Comparison of ENCODE assay signal across 30 mouse cellular contexts in the genomic region with DNA sequence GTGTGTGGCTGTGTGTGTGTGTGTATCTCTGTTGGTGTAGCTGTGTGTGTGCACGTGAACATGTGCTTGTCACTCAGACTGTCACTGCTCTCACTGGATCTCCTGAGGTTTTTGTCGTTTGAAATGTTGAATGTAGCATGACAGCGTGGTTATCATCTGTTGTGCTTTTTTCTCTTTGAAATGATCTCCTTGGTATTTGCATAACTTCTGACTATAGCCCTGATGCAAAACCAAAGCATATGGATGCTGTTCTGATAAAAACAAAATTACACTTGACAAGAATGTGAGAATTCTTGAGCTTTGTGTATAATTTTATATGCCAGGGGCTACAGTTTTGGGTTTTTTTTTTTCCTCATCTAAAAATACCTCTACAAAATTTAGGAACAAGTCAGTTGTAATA. TPM values are rescaled to one million over a fixed set of nuclear protein-coding genes. Genes with fewer than 3 reads are reported as not detected.
DNase-seq lines count a peak whose midpoint lies in the region; ATAC-seq and TF ChIP-seq lines count a peak whose summit lies in the region.
"Had no signal": no experiment of that assay in that cellular context is flagged by ENCODE, and none has a peak within 500 bp of the region (broad histone marks: within the 10 kb centered on the region; RNA-seq: fewer than 3 reads in every experiment).

No protein-coding gene starts in this region.

- no peak for TF ChIP-seq CTCF in intestine, postnatal 0 days (IDR thresholded peaks at IDR 0.05; ENCODE audit: low read depth)
- no peak for TF ChIP-seq CTCF in cortical plate, adult 2 months (IDR thresholded peaks at IDR 0.05; ENCODE audit: extremely low read depth, insufficient read depth, low read length)
- TF ChIP-seq CTCF in stomach, postnatal 0 days (IDR thresholded peaks at IDR 0.05; ENCODE audit: low read depth) = no peak

- no peak overlapping the region for H3K27ac ChIP-seq in intestine, embryonic 14.5 days (ENCODE audit: low read depth)
- H3K27ac ChIP-seq in intestine, postnatal 0 days (ENCODE audit: low read depth, low read length) = no peak overlapping the region
- H3K27ac ChIP-seq in cortical plate, adult 2 months (ENCODE audit: insufficient read depth, low read length) = peak overlapping the region; percentile 75; the same call in 1 of the 2 replicates
- no peak overlapping the region for H3K27ac ChIP-seq in intestine, embryonic 15.5 days
- H3K27ac ChIP-seq in stomach, postnatal 0 days (replicated peaks) = no peak overlapping the region
- H3K27ac ChIP-seq: embryonic facial prominence, embryonic 12.5 days; heart, embryonic 13.5 days; hindbrain, embryonic 10.5 days; hindbrain, embryonic 15.5 days; liver, embryonic 12.5 days; neural tube, embryonic 12.5 days had no signal

- H3K4me3 ChIP-seq in intestine, embryonic 14.5 days (ENCODE audit: low read depth, low read length) = peak overlapping the region; percentile 21; the same call in 1 of the 2 replicates
- H3K4me3 ChIP-seq in intestine, postnatal 0 days (ENCODE audit: low read depth, low read length) = no peak overlapping the region
- H3K4me3 ChIP-seq in cortical plate, adult 2 months (ENCODE audit: insufficient read depth, low read length) = no peak overlapping the region
- H3K4me3 ChIP-seq in intestine, embryonic 15.5 days (replicated peaks) = no peak overlapping the region; the same call in 1 of the 2 replicates
- H3K4me3 ChIP-seq in stomach, postnatal 0 days (ENCODE audit: low read depth, low read length) = peak overlapping the region; percentile 46
- H3K4me3 ChIP-seq: embryonic facial prominence, embryonic 12.5 days; heart, embryonic 13.5 days; hindbrain, embryonic 10.5 days; hindbrain, embryonic 15.5 days; liver, embryonic 12.5 days; myocyte; neural tube, embryonic 12.5 days had no signal

- DNase-seq in intestine, embryonic 14.5 days (ENCODE audit: low spot score) = no peak
- no peak for DNase-seq in stomach, postnatal 0 days (ENCODE audit: low spot score)
- no peak for DNase-seq in retina, postnatal 1 day
- DNase-seq: adrenal gland, adult 8-10 months; B cell, adult 2 months; cerebellum, adult 11 months; cerebellum, adult 9-10 months; cerebellum, postnatal 36 days; embryo, embryonic 11 days; gastrocnemius, postnatal 36 days; heart, postnatal 14 days; kidney, postnatal 14 days; layer of hippocampus, postnatal 36 days; left cerebral cortex, postnatal 4 days; liver, postnatal 0 days; lung, postnatal 36 days; thymus, postnatal 4 days had no signal

- H3K27me3 ChIP-seq in intestine, embryonic 14.5 days (replicated peaks; ENCODE audit: control insufficient read depth, insufficient read depth, low read length) = no peaks in the 10 kb centered on the region
- no peaks in the 10 kb centered on the region for H3K27me3 ChIP-seq in intestine, postnatal 0 days (replicated peaks; ENCODE audit: control insufficient read depth, insufficient read depth, low read length)
- no peaks in the 10 kb centered on the region for H3K27me3 ChIP-seq in intestine, embryonic 15.5 days (replicated peaks)
- no peaks in the 10 kb centered on the region for H3K27me3 ChIP-seq in stomach, postnatal 0 days (ENCODE audit: control insufficient read depth, insufficient read depth, low read length)
- H3K27me3 ChIP-seq: embryonic facial prominence, embryonic 12.5 days; hindbrain, embryonic 15.5 days had no signal

- ATAC-seq in intestine, embryonic 14.5 days (replicated peaks; ENCODE audit: low FRiP score, low TSS enrichment, low read depth) = no peak
- no peak for ATAC-seq in intestine, postnatal 0 days
- no peak for ATAC-seq in intestine, embryonic 15.5 days
- ATAC-seq in stomach, postnatal 0 days (ENCODE audit: low FRiP score, low TSS enrichment) = no peak
- no peak for ATAC-seq in erythroid progenitor cell, adult 5-6 weeks (replicated peaks; ENCODE audit: low FRiP score, poor library complexity, severe bottlenecking)
- ATAC-seq: inflammation-experienced regulatory T-cells, adult 6 months; liver, embryonic 12.5 days; liver, postnatal 0 days had no signal

- no peaks in the 10 kb centered on the region; the same call in 1 of the 2 replicates for H3K36me3 ChIP-seq in intestine, embryonic 14.5 days (ENCODE audit: control insufficient read depth, insufficient read depth, low read length)
- H3K36me3 ChIP-seq in intestine, postnatal 0 days (ENCODE audit: control insufficient read depth, insufficient read depth) = peaks cover 19% of the 10 kb centered on the region
- no peaks in the 10 kb centered on the region for H3K36me3 ChIP-seq in intestine, embryonic 15.5 days
- no peaks in the 10 kb centered on the region for H3K36me3 ChIP-seq in stomach, postnatal 0 days (ENCODE audit: control insufficient read depth, insufficient read depth, low read length)
- H3K36me3 ChIP-seq: embryonic facial prominence, embryonic 12.5 days; heart, embryonic 13.5 days; hindbrain, embryonic 15.5 days; liver, embryonic 12.5 days; neural tube, embryonic 12.5 days had no signal

- TF ChIP-seq POLR2A in cortical plate, adult 2 months (IDR thresholded peaks at IDR 0.05; ENCODE audit: extremely low read depth, insufficient read depth, low read length) = no peak

- H3K4me1 ChIP-seq in intestine, embryonic 14.5 days (replicated peaks; ENCODE audit: control insufficient read depth, insufficient read depth, low read length) = peaks cover 20% of the 10 kb centered on the region
- no peaks in the 10 kb centered on the region; the same call in 1 of the 2 replicates for H3K4me1 ChIP-seq in intestine, postnatal 0 days (replicated peaks; ENCODE audit: control insufficient read depth, insufficient read depth, low read length)
- peaks cover 18% of the 10 kb centered on the region for H3K4me1 ChIP-seq in cortical plate, adult 2 months (ENCODE audit: control insufficient read depth, insufficient read depth, low read length)
- peaks cover 16% of the 10 kb centered on the region for H3K4me1 ChIP-seq in intestine, embryonic 15.5 days (replicated peaks)
- H3K4me1 ChIP-seq in stomach, postnatal 0 days (replicated peaks; ENCODE audit: control insufficient read depth, insufficient read depth) = 0 out of 2 replicates have a peak, but pooled peaks cover 3% of the 10 kb centered on the region
- H3K4me1 ChIP-seq: liver, embryonic 12.5 days had no signal

- 83% methylated on average over 3 of the region's 3 CpGs for WGBS in intestine, embryonic 14.5 days
- WGBS in intestine, postnatal 0 days = 71% methylated on average over 3 of the region's 3 CpGs
- 72% methylated on average over 3 of the region's 3 CpGs for WGBS in intestine, embryonic 15.5 days
- WGBS in stomach, postnatal 0 days = 59% methylated on average over 3 of the region's 3 CpGs

- TF ChIP-seq EP300 in stomach, postnatal 0 days (optimal IDR thresholded peaks at IDR 0.05) = no peak

- H3K9ac ChIP-seq in intestine, embryonic 14.5 days (ENCODE audit: low read length) = 0 out of 2 replicates have a peak overlapping the region, but pooled peaks have one; percentile 16
- no peak overlapping the region for H3K9ac ChIP-seq in intestine, postnatal 0 days (ENCODE audit: low read depth, low read length)
- no peak overlapping the region for H3K9ac ChIP-seq in intestine, embryonic 15.5 days
- no peak overlapping the region for H3K9ac ChIP-seq in stomach, postnatal 0 days (ENCODE audit: low read length)
- H3K9ac ChIP-seq: embryonic facial prominence, embryonic 12.5 days; heart, embryonic 13.5 days; hindbrain, embryonic 15.5 days; liver, embryonic 12.5 days; liver, postnatal 0 days; neural tube, embryonic 12.5 days had no signal

- peak overlapping the region; percentile 45 for H3K4me2 ChIP-seq in intestine, embryonic 14.5 days (ENCODE audit: low read length)
- H3K4me2 ChIP-seq in intestine, postnatal 0 days (replicated peaks; ENCODE audit: low read depth) = no peak overlapping the region
- H3K4me2 ChIP-seq in intestine, embryonic 15.5 days (replicated peaks) = 0 out of 2 replicates have a peak overlapping the region, but pooled peaks have one; percentile 34
- peak overlapping the region; percentile 48 for H3K4me2 ChIP-seq in stomach, postnatal 0 days (replicated peaks; ENCODE audit: low read depth)
- H3K4me2 ChIP-seq: embryonic facial prominence, embryonic 12.5 days; heart, embryonic 13.5 days; hindbrain, embryonic 15.5 days; liver, embryonic 12.5 days; midbrain, embryonic 11.5 days; neural tube, embryonic 12.5 days had no signal

- H3K9me3 ChIP-seq in intestine, embryonic 14.5 days (ENCODE audit: control insufficient read depth, low read length) = no peaks in the 10 kb centered on the region
- H3K9me3 ChIP-seq in intestine, postnatal 0 days (ENCODE audit: control insufficient read depth) = no peaks in the 10 kb centered on the region
- H3K9me3 ChIP-seq in intestine, embryonic 15.5 days = no peaks in the 10 kb centered on the region
- H3K9me3 ChIP-seq in stomach, postnatal 0 days (ENCODE audit: control insufficient read depth, low read length) = no peaks in the 10 kb centered on the region
- H3K9me3 ChIP-seq: embryonic facial prominence, embryonic 12.5 days; heart, embryonic 13.5 days; hindbrain, embryonic 10.5 days; hindbrain, embryonic 15.5 days; liver, embryonic 12.5 days; neural tube, embryonic 12.5 days had no signal

RNA-seq across cellular contexts. Expression of a gene that starts 23.2 kb away (rescaled TPM):
- polyA plus RNA-seq in intestine, embryonic 14.5 days (2014; fragmentation: Nextera tagmentation; extraction: Ambion mirVana) = 45.4 and 53.7 TPM in 2 replicates
- polyA plus RNA-seq in intestine, postnatal 0 days (2015; fragmentation: Nextera tagmentation; extraction: Ambion mirVana) = 78.7 and 80.2 TPM in 2 replicates
- polyA plus RNA-seq in cortical plate, adult 2 months (2012; rRNA removed) = 38.2 and 42.7 TPM in 2 replicates
- polyA plus RNA-seq in intestine, embryonic 15.5 days (2015; fragmentation: Nextera tagmentation; extraction: Ambion mirVana) = 92.3 and 112 TPM in 2 replicates
- 99.6 and 107 TPM in 2 replicates for polyA plus RNA-seq in stomach, postnatal 0 days (2015; fragmentation: Nextera tagmentation; extraction: Ambion mirVana)
- 29.9 and 46.5 TPM in 2 replicates for total RNA-seq in erythroid progenitor cell, adult 5-6 weeks (2015; ENCODE audit: low replicate concordance)
- total RNA-seq in erythroid progenitor cell, adult 5-6 weeks (2017; ENCODE audit: low replicate concordance) = 3.0 and 5.6 TPM in 2 replicates

Comparison
In these comparisons a context has a peak if more than half of its experiments do, and no peak if none do; other contexts are left out.
1. H3K4me3 ChIP-seq: peak in intestine, embryonic 14.5 days (single experiment) and stomach, postnatal 0 days (single experiment); none in intestine, postnatal 0 days (single experiment), cortical plate, adult 2 months (single experiment) and intestine, embryonic 15.5 days (single experiment).